Mouse (Mus musculus) lung, postnatal 4 days (tissue): ENCODE measurements at regions not wholly inside any gene's neighbourhood (a gene's known extent, or its start where the extent isn't known, plus 50 kb on each side); places are given as distances from the start of the nearest gene placed in this dataset.

Source experiments
- DNase-seq, 2 experiments: peaks; one replicate each; pipeline ENCODE4 v3.0.0; 2021

GRCm38 (mm10) chr9:61268162-61268561 is 104.0 kb upstream of the Tle3 start:
- DNase-seq, result peak in 1 of 2 experiments; percentile 6

GRCm38 (mm10) chr9:61268681-61269080 is 103.5 kb upstream of the Tle3 start:
- no peak for DNase-seq

GRCm38 (mm10) chr9:61269151-61269870 is 102.9 kb upstream of the Tle3 start:
- DNase-seq, result no peak

- no peak for DNase-seq
These were observed 100.9 kb upstream of the Tle3 start for GRCm38 (mm10) chr9:61271243-61271642.

GRCm38 (mm10) chr9:61271769-61272352 is 100.3 kb upstream of the Tle3 start:
- no peak for DNase-seq

GRCm38 (mm10) chr9:61274020-61274419 is 98.1 kb upstream of the Tle3 start:
- DNase-seq, result no peak

GRCm38 (mm10) chr9:61277369-61278215 is 94.6 kb upstream of the Tle3 start:
- DNase-seq, result peak; percentile 62

GRCm38 (mm10) chr9:61278216-61278758 is 93.9 kb upstream of the Tle3 start:
- peak; percentile 48 to 51 for DNase-seq

- peak in 1 of 2 experiments; percentile 18 for DNase-seq
These were observed 93.1 kb upstream of the Tle3 start for GRCm38 (mm10) chr9:61279044-61279543.

- DNase-seq, result no peak
These were observed 91.1 kb upstream of the Tle3 start for GRCm38 (mm10) chr9:61280856-61281582.

GRCm38 (mm10) chr9:61283311-61283710 is 88.9 kb upstream of the Tle3 start:
- DNase-seq, result no peak

- no peak for DNase-seq
These were observed 87.8 kb upstream of the Tle3 start for GRCm38 (mm10) chr9:61284201-61285021.

- DNase-seq, result no peak
These were observed 85.6 kb upstream of the Tle3 start for GRCm38 (mm10) chr9:61286561-61286960.

GRCm38 (mm10) chr9:61289117-61289516 is 83.0 kb upstream of the Tle3 start:
- no peak for DNase-seq

GRCm38 (mm10) chr9:61289713-61290112 is 82.5 kb upstream of the Tle3 start:
- peak; percentile 18 to 62 for DNase-seq

- no peak for DNase-seq
These were observed 80.5 kb upstream of the Tle3 start for GRCm38 (mm10) chr9:61291646-61292045.

- DNase-seq, result no peak
These were observed 79.7 kb upstream of the Tle3 start for GRCm38 (mm10) chr9:61292501-61292900.

GRCm38 (mm10) chr9:61293223-61293985 is 78.8 kb upstream of the Tle3 start:
- no peak for DNase-seq

GRCm38 (mm10) chr9:61295001-61295400 is 77.2 kb upstream of the Tle3 start:
- no peak for DNase-seq

- DNase-seq, result no peak
These were observed 75.7 kb upstream of the Tle3 start for GRCm38 (mm10) chr9:61296311-61296947.
